Mouse (Mus musculus) bone marrow macrophage, adult 2 months (primary cell): Measurements from ENCODE around the gene Sugct. TPM values are rescaled to one million over a fixed set of nuclear protein-coding genes. Genes with fewer than 3 reads are reported as not detected.

Experiments used
- H3K27ac ChIP-seq: 2 replicates; pipeline ENCODE4 v1.5.1; 2012; ENCODE audit warnings: low read depth, low read length; ENCODE audit not compliant: insufficient read depth
- H3K4me1 ChIP-seq: 2 replicates; pipeline ENCODE4 v1.6.1; 2012; ENCODE audit warnings: low read length; ENCODE audit not compliant: control insufficient read depth, insufficient read depth
- H3K4me3 ChIP-seq: 2 replicates; pipeline ENCODE4 v1.5.1; 2012; ENCODE audit warnings: mild to moderate bottlenecking, low read length, moderate library complexity; ENCODE audit not compliant: insufficient read depth
- CTCF ChIP-seq: IDR thresholded peaks from 2 replicates; pipeline ENCODE4 v1.5.1; 2012; ENCODE audit warnings: low read depth, mild to moderate bottlenecking, low read length, moderate library complexity
- POLR2A ChIP-seq: IDR thresholded peaks from 2 replicates; pipeline ENCODE4 v1.6.1; 2012; ENCODE audit warnings: mild to moderate bottlenecking, low read depth, low read length, borderline replicate concordance
- polyA plus RNA-seq: library from polyadenylated mRNA; stranded (reverse); fragments of >200 nt; gene quantifications from 2 replicates; pipeline ENCODE4 v1.2.4, GENCODE M21; 2012; ENCODE audit not compliant: missing spikeins, insufficient read depth, insufficient read length

The Sugct gene
- polyA plus RNA-seq, 1 experiment: 2.4 TPM

DNA sequence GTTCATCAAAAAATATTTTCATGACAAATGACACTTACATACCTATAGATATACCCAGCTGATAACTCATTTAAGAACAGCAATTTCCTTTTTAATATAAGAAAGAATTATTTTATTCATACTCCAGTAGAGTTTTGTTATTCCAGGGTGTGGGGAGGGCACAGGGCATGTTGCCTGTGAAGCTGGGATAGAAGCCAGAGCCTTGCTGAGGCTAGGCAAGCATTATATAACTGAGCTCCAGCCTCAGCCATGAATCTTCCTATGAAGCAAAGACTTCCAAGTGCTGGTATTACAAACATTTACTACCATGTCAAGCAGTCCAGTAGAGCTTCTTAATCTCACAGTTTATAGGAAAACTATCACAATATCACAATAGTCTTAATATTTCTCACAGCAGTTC, 70.4 kb downstream of the Sugct start:
- H3K27ac ChIP-seq: no peak overlapping the region
- H3K4me1 ChIP-seq: no peaks in the 10 kb centered on the region
- TF ChIP-seq POLR2A (no peak), CTCF (no peak)
- no peak overlapping the region for H3K4me3 ChIP-seq

DNA sequence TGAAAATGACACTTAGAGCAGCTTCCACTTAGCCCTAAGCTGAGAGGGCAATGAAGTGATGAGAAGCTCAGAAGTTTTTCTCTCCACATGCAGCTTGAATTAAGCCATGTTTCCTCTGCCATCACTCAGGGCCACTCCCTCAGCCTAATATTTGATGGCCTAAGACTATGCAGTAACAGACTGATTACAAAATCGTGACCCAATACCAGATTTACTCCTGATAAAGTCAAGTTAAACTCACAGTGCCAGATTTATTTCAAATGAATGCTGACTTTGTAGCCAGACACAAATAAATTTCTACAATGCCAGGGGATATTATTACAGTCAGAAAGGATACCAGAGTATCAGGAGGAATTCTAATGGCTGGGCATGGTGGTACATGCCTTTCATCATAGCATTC, 89.1 kb downstream of the Sugct start:
- no peak for TF ChIP-seq POLR2A
- TF ChIP-seq CTCF: no peak
- no peak overlapping the region for H3K4me3 ChIP-seq

DNA sequence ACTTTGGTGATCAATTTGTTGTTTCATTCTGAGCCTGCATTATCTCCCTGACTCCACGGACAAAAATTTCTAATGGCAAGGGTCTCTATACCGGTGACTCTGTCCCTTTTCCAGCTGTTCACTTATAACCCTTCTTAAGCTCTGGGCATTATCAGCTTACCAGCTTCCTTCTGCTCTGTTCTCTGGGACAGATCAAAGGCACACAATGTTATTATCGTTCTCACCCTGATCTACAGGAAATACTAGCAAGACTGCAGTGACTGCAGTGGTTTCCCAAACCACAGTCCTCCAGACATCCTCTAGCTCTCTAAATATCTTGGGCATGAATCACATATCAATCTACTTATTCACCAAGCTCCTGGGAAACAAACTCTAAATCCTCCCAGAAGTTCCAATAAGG, 90.7 kb downstream of the Sugct start:
- TF ChIP-seq POLR2A: no peak
- no peak for TF ChIP-seq CTCF
- Histone ChIP-seq H3K27ac (no peak overlapping the region), H3K4me1 (no peaks in the 10 kb centered on the region), H3K4me3 (no peak overlapping the region)

More for the DNA sequence above, 89.1 kb downstream of the Sugct start:
- Histone ChIP-seq H3K27ac (no peak overlapping the region), H3K4me1 (no peaks in the 10 kb centered on the region)

DNA sequence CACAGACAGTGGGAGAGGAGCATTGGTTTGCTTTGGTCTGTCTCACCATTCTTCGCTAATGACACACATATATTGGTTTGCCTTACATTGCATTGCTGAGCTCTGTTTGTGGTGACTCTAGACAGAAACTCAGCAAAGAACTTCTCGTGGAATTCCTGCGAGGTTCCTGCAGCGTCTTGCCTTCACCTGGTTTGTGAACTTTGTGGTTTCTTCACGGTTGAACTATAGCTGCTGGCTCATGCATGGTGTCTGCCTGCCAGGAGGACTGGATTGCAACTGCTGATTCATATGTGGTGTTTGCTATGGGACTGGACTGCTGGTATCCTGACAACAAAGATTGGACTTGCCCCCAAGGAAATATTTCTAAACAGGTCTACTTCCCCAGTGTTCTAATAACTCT, 91.6 kb downstream of the Sugct start:
- Histone ChIP-seq H3K27ac (no peak overlapping the region), H3K4me1 (no peaks in the 10 kb centered on the region), H3K4me3 (no peak overlapping the region)
- TF ChIP-seq CTCF (no peak), POLR2A (no peak)

DNA sequence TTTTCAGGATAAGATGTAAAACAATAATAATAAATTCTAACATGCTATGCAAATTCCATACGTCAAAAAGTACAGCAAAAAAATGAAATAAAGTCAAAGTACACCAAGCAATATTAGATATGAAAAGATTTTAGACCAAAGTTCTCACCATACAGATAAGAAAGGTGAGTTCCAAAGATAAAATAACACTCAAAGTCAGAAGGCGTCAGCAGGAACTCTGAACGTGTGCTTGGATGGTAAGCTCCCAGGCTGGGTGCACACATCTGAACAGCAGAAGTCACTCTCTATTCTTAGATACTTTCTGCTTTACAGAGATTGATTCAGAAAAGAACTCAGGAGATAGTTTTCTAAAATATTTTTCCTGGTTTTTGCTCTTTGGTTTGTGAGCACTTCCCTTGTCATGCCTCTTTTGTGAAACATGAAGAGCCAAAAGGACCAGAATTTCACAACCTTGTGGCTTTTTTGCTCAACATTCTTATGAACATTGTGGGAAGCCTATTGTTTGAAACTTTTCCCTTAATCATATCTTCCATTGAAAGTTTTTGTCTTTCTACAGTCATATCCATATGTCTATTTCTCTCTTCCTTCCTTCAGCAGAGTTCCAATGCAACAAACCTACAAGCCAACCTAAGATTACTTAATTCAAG, 110.0 kb downstream of the Sugct start:
- TF ChIP-seq POLR2A (no peak), CTCF (no peak)

DNA sequence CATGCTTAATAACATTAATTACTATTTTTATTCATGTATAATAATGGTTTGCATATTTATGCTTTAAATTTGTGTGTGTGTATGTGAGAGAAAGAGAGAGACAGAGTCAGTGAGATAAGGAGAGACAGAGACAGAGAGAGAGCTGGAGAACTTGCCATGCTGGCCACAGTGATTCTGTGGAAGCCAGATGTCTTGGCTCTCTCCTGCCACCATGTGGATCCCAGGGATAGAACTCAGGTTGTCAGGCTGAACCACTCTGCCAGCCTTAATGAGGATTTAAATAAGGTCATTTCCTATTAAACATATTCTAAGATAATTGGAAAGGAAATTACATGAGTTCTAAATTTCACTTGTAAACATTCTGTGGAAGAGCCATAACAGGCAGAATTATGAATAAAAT, 110.5 kb downstream of the Sugct start:
- Histone ChIP-seq H3K4me1 (no peaks in the 10 kb centered on the region), H3K4me3 (no peak overlapping the region), H3K27ac (no peak overlapping the region)
- TF ChIP-seq POLR2A (no peak), CTCF (no peak)

More for the DNA sequence above, 110.0 kb downstream of the Sugct start:
- Histone ChIP-seq H3K27ac (no peak overlapping the region), H3K4me1 (no peaks in the 10 kb centered on the region), H3K4me3 (no peak overlapping the region)

DNA sequence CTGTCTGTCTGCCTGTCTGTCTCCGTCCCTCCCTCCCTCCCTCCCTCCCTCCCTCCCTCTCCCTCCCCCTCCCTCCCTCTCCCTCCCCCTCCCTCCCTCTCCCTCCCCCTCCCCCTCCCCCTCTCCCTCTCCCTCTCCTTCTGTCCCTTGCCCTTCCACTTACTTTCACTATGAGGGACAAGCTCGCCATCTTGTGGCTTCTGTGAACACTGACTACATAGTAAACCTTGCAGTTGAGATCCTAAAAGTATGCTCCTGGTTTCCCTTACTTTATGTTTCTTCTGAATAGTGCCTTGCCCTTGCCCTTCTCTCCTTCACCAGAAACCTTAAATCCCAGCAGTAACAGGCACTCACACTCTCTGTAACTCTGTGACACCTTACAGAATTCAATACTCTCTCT, 113.7 kb downstream of the Sugct start:
- Histone ChIP-seq H3K4me1 (no peaks in the 10 kb centered on the region), H3K27ac (no peak overlapping the region), H3K4me3 (no peak overlapping the region)
- TF ChIP-seq POLR2A (no peak), CTCF (no peak)

DNA sequence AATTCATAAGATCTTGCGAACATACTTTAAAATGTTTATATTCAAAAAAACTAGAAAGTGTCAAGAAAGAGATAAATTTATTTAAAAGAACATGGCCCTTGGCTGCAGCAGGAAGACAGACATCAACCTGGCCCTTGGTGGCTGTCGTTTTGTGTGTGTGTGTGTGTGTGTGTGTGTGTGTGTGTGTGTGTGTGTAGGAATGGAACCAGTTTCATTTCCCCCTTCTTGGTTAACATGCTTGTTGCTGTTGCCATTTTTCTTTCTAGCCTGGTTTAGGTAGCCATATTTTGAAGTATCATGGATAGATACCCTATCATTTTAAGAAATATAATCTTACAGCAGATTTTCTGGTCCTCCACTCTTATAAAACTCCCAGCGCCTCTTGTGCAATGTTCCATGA, 136.0 kb downstream of the Sugct start:
- no peak for TF ChIP-seq CTCF
- TF ChIP-seq POLR2A: no peak
- H3K27ac ChIP-seq: no peak overlapping the region
- no peaks in the 10 kb centered on the region for H3K4me1 ChIP-seq
- no peak overlapping the region for H3K4me3 ChIP-seq

DNA sequence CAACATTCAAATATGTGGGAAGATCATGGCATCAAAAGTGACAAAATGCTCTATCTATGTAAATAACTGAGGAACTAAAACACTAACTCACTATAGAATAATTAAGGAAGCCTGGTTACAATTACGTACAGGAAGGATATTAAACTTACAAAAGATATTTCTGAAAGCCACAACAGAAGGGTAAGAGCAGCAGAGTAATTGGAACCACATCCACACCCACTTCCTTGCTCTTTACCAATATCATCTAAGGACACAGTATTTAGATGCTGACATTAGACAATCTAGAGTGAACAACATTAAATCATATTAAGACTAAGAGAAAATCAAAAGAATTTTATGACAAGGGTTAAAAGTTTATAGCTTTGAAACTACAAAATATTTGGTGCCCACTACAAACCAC, 159.0 kb downstream of the Sugct start:
- no peaks in the 10 kb centered on the region for H3K4me1 ChIP-seq

DNA sequence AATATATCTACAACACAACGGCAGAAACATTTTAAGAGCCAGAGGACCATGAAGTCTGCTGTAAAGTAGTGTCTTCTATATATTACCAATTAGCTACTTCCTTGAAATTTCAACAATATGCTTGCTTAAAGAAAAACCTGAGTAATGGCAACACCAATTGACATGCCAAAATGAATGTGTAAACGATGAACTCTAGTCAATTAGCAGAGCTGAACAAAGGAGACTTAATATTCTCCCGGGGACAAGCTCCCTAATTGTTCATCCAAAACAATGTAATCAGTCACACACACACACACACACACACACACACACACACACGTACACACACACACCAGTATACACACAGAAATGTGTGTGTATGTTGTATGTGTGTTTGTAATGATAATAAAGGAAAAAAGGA, 160.5 kb downstream of the Sugct start:
- TF ChIP-seq CTCF (no peak), POLR2A (no peak)
- Histone ChIP-seq H3K4me3 (no peak overlapping the region), H3K4me1 (no peaks in the 10 kb centered on the region), H3K27ac (no peak overlapping the region)

More for the DNA sequence above, 159.0 kb downstream of the Sugct start:
- TF ChIP-seq CTCF: no peak
- TF ChIP-seq POLR2A: no peak
- Histone ChIP-seq H3K27ac (no peak overlapping the region), H3K4me3 (no peak overlapping the region)

DNA sequence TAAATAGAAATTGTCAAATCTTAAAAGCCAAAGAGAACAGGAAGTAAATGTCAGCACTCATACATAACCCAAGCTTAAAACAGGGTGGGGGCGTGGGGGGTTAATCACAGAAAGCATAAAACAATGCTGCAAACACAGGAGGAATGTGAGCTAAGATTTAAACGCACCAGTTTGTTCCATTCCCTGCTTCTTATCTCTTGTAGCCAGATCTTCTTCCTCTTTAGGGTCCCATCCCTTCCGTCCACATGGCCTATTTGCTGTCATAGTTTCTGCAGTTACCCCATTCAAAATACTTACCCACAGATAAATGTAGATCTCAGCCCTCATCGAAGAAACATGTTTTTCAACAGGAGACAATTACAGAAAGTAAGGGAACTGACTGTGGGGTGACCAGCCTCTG, 160.9 kb downstream of the Sugct start:
- Histone ChIP-seq H3K27ac (no peak overlapping the region), H3K4me1 (no peaks in the 10 kb centered on the region), H3K4me3 (no peak overlapping the region)
- TF ChIP-seq POLR2A (no peak), CTCF (no peak)
